13 mouse cellular contexts compared by ENCODE assay signal in genomic region chr15:22151894-22152494, GRCm38 (mm10).
"Had no signal": no experiment of that assay in that cellular context is flagged by ENCODE, and none has a peak within 500 bp of the region (broad histone marks: within the 10 kb centered on the region; RNA-seq: fewer than 3 reads in every experiment).

No protein-coding gene starts in this region.

- H3K4me2 ChIP-seq: limb, embryonic 12.5 days; liver, embryonic 13.5 days; lung, embryonic 15.5 days; neural tube, embryonic 13.5 days had no signal

- ATAC-seq: liver, postnatal 0 days had no signal

- H3K4me3 ChIP-seq: limb, embryonic 12.5 days; liver, embryonic 13.5 days; lung, embryonic 15.5 days; megakaryocyte, embryonic 14.5 days; neural tube, embryonic 13.5 days had no signal

- H3K36me3 ChIP-seq: limb, embryonic 12.5 days; liver, embryonic 13.5 days; lung, embryonic 15.5 days; neural tube, embryonic 13.5 days had no signal

- DNase-seq: kidney, adult 2 months; kidney, postnatal 25 days; liver; liver, embryonic 13.5 days; liver, postnatal 0 days; lung, postnatal 14 days; right cerebral cortex, postnatal 25 days; thymus, postnatal 36 days had no signal

- H3K27ac ChIP-seq: limb, embryonic 12.5 days; liver, embryonic 13.5 days; lung, embryonic 15.5 days; macrophage; neural tube, embryonic 13.5 days had no signal

- H3K9me3 ChIP-seq: limb, embryonic 12.5 days; liver, embryonic 13.5 days; lung, embryonic 15.5 days; megakaryocyte, embryonic 14.5 days; neural tube, embryonic 13.5 days had no signal

- H3K9ac ChIP-seq: limb, embryonic 12.5 days; liver, embryonic 13.5 days; liver, postnatal 0 days; lung, embryonic 15.5 days; neural tube, embryonic 13.5 days had no signal

- H3K4me1 ChIP-seq: limb, embryonic 12.5 days; liver, embryonic 13.5 days; lung, embryonic 15.5 days; megakaryocyte, embryonic 14.5 days; neural tube, embryonic 13.5 days had no signal

- H3K27me3 ChIP-seq: limb, embryonic 12.5 days; liver, embryonic 13.5 days; lung, embryonic 15.5 days; megakaryocyte, embryonic 14.5 days; neural tube, embryonic 13.5 days had no signal
